8 mouse cellular contexts compared by ENCODE assay signal in genomic region chr17:47507523-47507922, GRCm38 (mm10). TPM values are rescaled to one million over a fixed set of nuclear protein-coding genes. Genes with fewer than 3 reads are reported as not detected.
DNase-seq lines count a peak whose midpoint lies in the region; ATAC-seq and TF ChIP-seq lines count a peak whose summit lies in the region.

No protein-coding gene starts in this region.

- H3K4me1 ChIP-seq in hindbrain, postnatal 0 days (ENCODE audit: insufficient read depth, low read length): peaks cover 5% of the 10 kb centered on the region; the same call in 1 of the 2 replicates
- H3K4me1 ChIP-seq in hindbrain, embryonic 12.5 days: peaks cover 21% of the 10 kb centered on the region
- peaks cover 15% of the 10 kb centered on the region for H3K4me1 ChIP-seq in testis, adult 2 months (ENCODE audit: control insufficient read depth, insufficient read depth, low read length)
- peaks cover 57% of the 10 kb centered on the region for H3K4me1 ChIP-seq in limb, embryonic 13.5 days

- WGBS in hindbrain, postnatal 0 days: 79% methylated on average over 2 of the region's 2 CpGs
- 88% methylated on average over 2 of the region's 2 CpGs for WGBS in hindbrain, embryonic 12.5 days
- 86% methylated on average over 2 of the region's 2 CpGs for WGBS in limb, embryonic 13.5 days

- no peak overlapping the region for H3K4me2 ChIP-seq in hindbrain, postnatal 0 days (ENCODE audit: low read depth, low read length)
- no peak overlapping the region for H3K4me2 ChIP-seq in hindbrain, embryonic 12.5 days (replicated peaks)
- peak overlapping the region; percentile 57 for H3K4me2 ChIP-seq in limb, embryonic 13.5 days (replicated peaks)

- no peak for ATAC-seq in hindbrain, postnatal 0 days
- ATAC-seq in hindbrain, embryonic 12.5 days (ENCODE audit: low FRiP score): no peak
- ATAC-seq in limb, embryonic 13.5 days (ENCODE audit: low FRiP score, low read depth): no peak
- no peak for ATAC-seq in cerebellum, adult (ENCODE audit: insufficient number of reproducible peaks, low FRiP score, low TSS enrichment)

- no peak for DNase-seq in hindbrain, postnatal 0 days (ENCODE audit: low spot score)
- DNase-seq in testis, postnatal 14 days (ENCODE audit: low spot score): no peak
- no peak for DNase-seq in T-cell, adult 2 months (ENCODE audit: low spot score)
- no peak for DNase-seq in right cerebral cortex, postnatal 36 days (ENCODE audit: low spot score in 2 of 2)

- no peaks in the 10 kb centered on the region for H3K9me3 ChIP-seq in hindbrain, postnatal 0 days (ENCODE audit: low read length)
- H3K9me3 ChIP-seq in hindbrain, embryonic 12.5 days (replicated peaks): no peaks in the 10 kb centered on the region
- H3K9me3 ChIP-seq in limb, embryonic 13.5 days: no peaks in the 10 kb centered on the region

- H3K27ac ChIP-seq in hindbrain, postnatal 0 days: peak overlapping the region; percentile 76; the same call in 1 of the 2 replicates
- no peak overlapping the region for H3K27ac ChIP-seq in hindbrain, embryonic 12.5 days
- H3K27ac ChIP-seq in testis, adult 2 months (ENCODE audit: control insufficient read depth, insufficient read depth, low read depth, low read length): peak overlapping the region; percentile 29; the same call in 1 of the 2 replicates
- H3K27ac ChIP-seq in limb, embryonic 13.5 days: peak overlapping the region; percentile 91; the same call in 1 of the 2 replicates

- no peak for TF ChIP-seq POLR2A in testis, adult 2 months (IDR thresholded peaks at IDR 0.05; ENCODE audit: control insufficient read depth, low read depth, low read length)

- H3K27me3 ChIP-seq in hindbrain, postnatal 0 days (ENCODE audit: insufficient read depth, low read length): no peaks in the 10 kb centered on the region
- no peaks in the 10 kb centered on the region for H3K27me3 ChIP-seq in hindbrain, embryonic 12.5 days
- no peaks in the 10 kb centered on the region for H3K27me3 ChIP-seq in testis, adult 2 months (ENCODE audit: control insufficient read depth, insufficient read depth, low read length)
- H3K27me3 ChIP-seq in limb, embryonic 13.5 days: no peaks in the 10 kb centered on the region

- H3K9ac ChIP-seq in hindbrain, postnatal 0 days (replicated peaks; ENCODE audit: low read length): no peak overlapping the region
- H3K9ac ChIP-seq in hindbrain, embryonic 12.5 days: no peak overlapping the region
- no peak overlapping the region for H3K9ac ChIP-seq in limb, embryonic 13.5 days

- TF ChIP-seq CTCF in hindbrain, postnatal 0 days (IDR thresholded peaks at IDR 0.05; ENCODE audit: low read depth): no peak
- TF ChIP-seq CTCF in testis, adult 2 months (IDR thresholded peaks at IDR 0.05; ENCODE audit: control insufficient read depth, insufficient read depth, insufficient replicate concordance, low read depth, low read length): no peak

- no peaks in the 10 kb centered on the region for H3K36me3 ChIP-seq in hindbrain, postnatal 0 days (ENCODE audit: insufficient read depth, low read length)
- no peaks in the 10 kb centered on the region for H3K36me3 ChIP-seq in hindbrain, embryonic 12.5 days
- no peaks in the 10 kb centered on the region for H3K36me3 ChIP-seq in testis, adult 2 months (ENCODE audit: control insufficient read depth, insufficient read depth, low read length)
- H3K36me3 ChIP-seq in limb, embryonic 13.5 days: no peaks in the 10 kb centered on the region

- no peak overlapping the region for H3K4me3 ChIP-seq in hindbrain, postnatal 0 days (ENCODE audit: low read length)
- no peak overlapping the region for H3K4me3 ChIP-seq in hindbrain, embryonic 12.5 days
- H3K4me3 ChIP-seq in testis, adult 2 months (ENCODE audit: control insufficient read depth, low read depth, low read length): no peak overlapping the region
- no peak overlapping the region for H3K4me3 ChIP-seq in limb, embryonic 13.5 days

RNA-seq across cellular contexts. Expression of gene Ccnd3, which starts 2.7 kb away (rescaled TPM):
- 55.0 and 63.4 TPM in 2 replicates for total RNA-seq in hindbrain, postnatal 0 days (2014; rRNA removed)
- polyA plus RNA-seq in hindbrain, postnatal 0 days (2015; fragmentation: Nextera tagmentation; extraction: Ambion mirVana): 69.3 and 71.5 TPM in 2 replicates
- polyA plus RNA-seq in hindbrain, embryonic 12.5 days (2016; fragmentation: Nextera tagmentation; extraction: Ambion mirVana): 177 and 179 TPM in 2 replicates
- polyA plus RNA-seq in testis, adult 2 months (2012; rRNA removed): 253 and 256 TPM in 2 replicates
- polyA plus RNA-seq in limb, embryonic 13.5 days (2015; fragmentation: Nextera tagmentation; extraction: Ambion mirVana): 392 and 402 TPM in 2 replicates

RNA-seq across cellular contexts. Expression of gene Taf8, which starts 5.4 kb away (rescaled TPM):
- total RNA-seq in hindbrain, postnatal 0 days (2014; rRNA removed): 17.9 and 22.2 TPM in 2 replicates
- polyA plus RNA-seq in hindbrain, postnatal 0 days (2015; fragmentation: Nextera tagmentation; extraction: Ambion mirVana): 11.8 and 12.3 TPM in 2 replicates
- polyA plus RNA-seq in hindbrain, embryonic 12.5 days (2016; fragmentation: Nextera tagmentation; extraction: Ambion mirVana): 27.5 and 29.5 TPM in 2 replicates
- 15.3 and 17.3 TPM in 2 replicates for polyA plus RNA-seq in testis, adult 2 months (2012; rRNA removed)
- polyA plus RNA-seq in limb, embryonic 13.5 days (2015; fragmentation: Nextera tagmentation; extraction: Ambion mirVana): 34.6 and 34.9 TPM in 2 replicates
